Mouse (Mus musculus): ENCODE measurements at regions not wholly inside any gene's neighbourhood (a gene's known extent, or its start where the extent isn't known, plus 50 kb on each side); places are given as distances from the start of the nearest gene placed in this dataset.

DNA sequence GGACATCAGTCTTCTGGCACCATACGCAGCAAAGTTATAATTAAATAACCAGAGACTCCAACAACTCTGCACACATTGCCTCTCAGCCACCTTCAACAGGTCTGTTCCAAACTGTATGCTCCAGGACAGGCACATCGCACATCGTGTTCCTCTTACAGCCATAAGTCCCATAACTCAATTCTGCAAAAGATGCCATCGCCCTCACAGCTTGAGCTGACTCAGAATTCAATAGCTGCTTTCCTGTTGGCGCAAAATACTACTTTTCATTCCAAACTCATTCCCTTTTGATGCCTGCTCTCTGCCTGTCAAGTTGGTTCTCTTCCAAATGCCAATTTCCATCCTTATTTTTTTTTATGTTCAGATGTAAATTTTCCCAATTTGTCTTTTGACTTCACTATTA lies 761.0 kb downstream of the Slitrk1 start:
- ATAC-seq (ENCODE audit: low read depth): no peak
- WGBS (ENCODE audit: insufficient replicate concordance): 60% methylated on average over 5 of the region's 5 CpGs

DNA sequence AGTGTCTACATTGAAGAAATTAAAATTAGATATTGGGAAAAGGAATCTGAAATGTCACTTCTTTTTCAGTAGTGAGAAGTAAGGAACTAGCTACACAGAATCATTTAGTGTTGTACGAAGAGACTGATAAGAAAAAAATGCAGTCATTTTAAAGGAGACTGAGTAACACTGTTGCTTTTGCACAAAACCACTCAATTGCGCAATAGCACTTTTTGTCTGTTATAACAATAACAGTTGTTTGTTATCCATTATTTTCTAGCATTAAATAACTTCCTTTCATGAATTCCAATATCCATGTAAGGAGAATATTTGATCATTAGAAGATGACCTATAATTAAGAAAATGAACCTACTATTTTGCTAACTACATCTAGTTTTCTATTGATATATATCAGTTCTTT lies 790.8 kb downstream of the Slitrk1 start:
- Histone ChIP-seq H3K9me3 (replicated peaks) (no peaks in the 10 kb centered on the region), H3K27ac (no peak overlapping the region), H3K27me3 (no peaks in the 10 kb centered on the region), H3K36me3 (no peaks in the 10 kb centered on the region), H3K4me3 (replicated peaks) (no peak overlapping the region), H3K9ac (no peak overlapping the region), H3K4me2 (no peak overlapping the region), H3K4me1 (replicated peaks) (no peaks in the 10 kb centered on the region)
- DNase-seq (no peak), ATAC-seq (ENCODE audit: low read depth) (no peak)
- 63% methylated on average over 2 of the region's 2 CpGs for WGBS (ENCODE audit: insufficient replicate concordance)

More for the DNA sequence above, 761.0 kb downstream of the Slitrk1 start:
- H3K9ac ChIP-seq: no peak overlapping the region
- no peaks in the 10 kb centered on the region for H3K4me1 ChIP-seq (replicated peaks)
- no peak overlapping the region for H3K4me2 ChIP-seq
- no peaks in the 10 kb centered on the region for H3K36me3 ChIP-seq
- H3K27me3 ChIP-seq: no peaks in the 10 kb centered on the region
- no peaks in the 10 kb centered on the region for H3K9me3 ChIP-seq (replicated peaks)
- DNase-seq: no peak
- H3K27ac ChIP-seq: no peak overlapping the region
- H3K4me3 ChIP-seq (replicated peaks): no peak overlapping the region

DNA sequence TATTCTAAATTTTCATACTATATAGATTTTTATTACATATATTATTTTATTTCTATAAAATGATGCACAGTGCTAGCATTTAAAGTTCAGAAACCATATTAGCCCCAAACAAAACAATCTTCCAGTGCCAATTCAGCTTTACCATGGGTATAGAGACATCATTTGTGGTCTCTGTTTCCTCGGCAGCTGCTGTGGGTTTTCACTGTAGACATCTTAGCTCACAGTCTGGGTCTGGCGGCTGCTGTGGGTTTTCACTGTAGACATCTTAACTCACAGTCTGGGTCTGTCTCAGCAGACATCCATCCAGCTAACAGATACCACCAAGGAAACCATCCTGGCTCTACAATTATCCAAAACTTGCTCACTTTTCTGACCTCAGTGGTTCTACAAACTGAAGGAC lies 808.9 kb downstream of the Slitrk1 start:
- no peaks in the 10 kb centered on the region for H3K36me3 ChIP-seq
- H3K9me3 ChIP-seq (replicated peaks): no peaks in the 10 kb centered on the region
- H3K27me3 ChIP-seq: no peaks in the 10 kb centered on the region
- no peak for DNase-seq
- no peaks in the 10 kb centered on the region for H3K4me1 ChIP-seq (replicated peaks)
- no peak overlapping the region for H3K4me3 ChIP-seq (replicated peaks)
- no peak overlapping the region for H3K9ac ChIP-seq
- no peak for ATAC-seq (ENCODE audit: low read depth)
- H3K4me2 ChIP-seq: no peak overlapping the region
- WGBS (ENCODE audit: insufficient replicate concordance): 64% methylated on average over 2 of the region's 2 CpGs
- H3K27ac ChIP-seq: no peak overlapping the region

DNA sequence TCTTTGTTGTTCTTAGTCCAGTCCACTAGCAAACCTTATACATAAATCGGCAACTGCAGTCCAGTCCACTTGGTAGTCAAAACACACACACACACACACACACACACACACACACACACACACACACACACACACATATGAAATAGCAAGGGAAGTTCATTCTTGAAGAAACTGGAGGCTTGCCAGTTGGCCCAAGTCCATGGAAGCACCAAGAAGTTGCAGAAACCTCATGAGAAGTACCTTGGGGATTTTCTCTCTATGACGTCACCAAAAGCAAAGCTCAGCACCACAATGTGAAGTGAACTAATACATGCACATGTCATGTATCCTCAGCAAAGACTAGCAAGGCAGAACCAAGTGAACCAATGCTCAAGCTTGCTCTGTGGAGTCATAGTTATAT lies 823.0 kb downstream of the Slitrk1 start:
- ATAC-seq (ENCODE audit: low read depth) (no peak), DNase-seq (no peak)
- Histone ChIP-seq H3K4me1 (replicated peaks) (no peaks in the 10 kb centered on the region), H3K36me3 (no peaks in the 10 kb centered on the region), H3K4me2 (no peak overlapping the region), H3K27ac (no peak overlapping the region), H3K4me3 (replicated peaks) (no peak overlapping the region), H3K9ac (no peak overlapping the region), H3K9me3 (replicated peaks) (no peaks in the 10 kb centered on the region), H3K27me3 (no peaks in the 10 kb centered on the region)
- 79% methylated on average over 1 of the region's 2 CpGs for WGBS (ENCODE audit: insufficient replicate concordance)

DNA sequence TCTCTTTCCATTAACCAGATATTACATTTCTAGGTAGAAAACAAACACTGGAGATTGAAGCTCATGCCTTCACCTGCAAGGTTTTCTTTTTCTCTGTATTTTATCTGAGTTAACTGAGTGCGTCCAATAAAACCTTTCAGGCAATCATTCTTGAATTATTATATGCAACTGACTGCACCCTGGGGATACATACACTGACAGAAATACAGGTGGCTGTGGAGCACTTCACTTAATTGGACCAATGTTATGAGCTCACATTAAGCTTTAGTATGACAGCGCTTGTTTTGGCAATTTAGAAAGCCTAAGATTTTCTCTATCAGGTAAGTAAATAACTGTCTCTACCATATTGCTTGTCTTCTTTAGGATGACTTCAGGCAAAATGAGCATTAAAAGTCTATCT lies 864.0 kb downstream of the Slitrk1 start:
- no peak overlapping the region for H3K27ac ChIP-seq
- ATAC-seq (ENCODE audit: low read depth): no peak

DNA sequence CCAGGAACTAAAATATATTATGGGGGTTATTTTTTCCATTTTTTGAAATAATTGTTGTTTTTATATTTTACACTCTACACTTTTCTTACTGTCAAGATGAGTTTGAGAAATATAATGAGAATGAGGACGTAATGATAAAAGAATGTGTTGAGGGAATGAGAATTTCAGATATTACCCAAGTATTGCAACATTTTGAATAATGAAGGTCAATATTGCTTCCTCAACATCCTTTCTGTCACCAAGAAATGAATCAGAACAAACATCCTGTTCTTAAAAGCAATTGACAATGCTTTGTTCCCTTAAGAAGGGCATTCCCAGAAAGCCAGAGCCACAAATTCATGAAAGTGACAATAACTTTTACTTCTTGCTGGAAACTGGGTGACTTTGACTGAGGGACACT lies 878.0 kb downstream of the Slitrk1 start:
- H3K4me3 ChIP-seq (replicated peaks): no peak overlapping the region
- H3K4me1 ChIP-seq (replicated peaks): no peaks in the 10 kb centered on the region
- WGBS (ENCODE audit: insufficient replicate concordance): 62% methylated on average over 1 of the region's 1 CpGs
- no peaks in the 10 kb centered on the region for H3K36me3 ChIP-seq
- H3K27ac ChIP-seq: no peak overlapping the region
- H3K27me3 ChIP-seq: no peaks in the 10 kb centered on the region
- H3K9ac ChIP-seq: no peak overlapping the region
- no peak overlapping the region for H3K4me2 ChIP-seq
- ATAC-seq (ENCODE audit: low read depth) (no peak), DNase-seq (no peak)
- no peaks in the 10 kb centered on the region for H3K9me3 ChIP-seq (replicated peaks)

More for the DNA sequence above, 864.0 kb downstream of the Slitrk1 start:
- Histone ChIP-seq H3K4me1 (replicated peaks) (no peaks in the 10 kb centered on the region), H3K4me2 (no peak overlapping the region), H3K27me3 (no peaks in the 10 kb centered on the region), H3K4me3 (replicated peaks) (no peak overlapping the region), H3K36me3 (no peaks in the 10 kb centered on the region), H3K9ac (no peak overlapping the region), H3K9me3 (replicated peaks) (no peaks in the 10 kb centered on the region)
- 78% methylated on average over 2 of the region's 2 CpGs for WGBS (ENCODE audit: insufficient replicate concordance)
- DNase-seq: no peak

DNA sequence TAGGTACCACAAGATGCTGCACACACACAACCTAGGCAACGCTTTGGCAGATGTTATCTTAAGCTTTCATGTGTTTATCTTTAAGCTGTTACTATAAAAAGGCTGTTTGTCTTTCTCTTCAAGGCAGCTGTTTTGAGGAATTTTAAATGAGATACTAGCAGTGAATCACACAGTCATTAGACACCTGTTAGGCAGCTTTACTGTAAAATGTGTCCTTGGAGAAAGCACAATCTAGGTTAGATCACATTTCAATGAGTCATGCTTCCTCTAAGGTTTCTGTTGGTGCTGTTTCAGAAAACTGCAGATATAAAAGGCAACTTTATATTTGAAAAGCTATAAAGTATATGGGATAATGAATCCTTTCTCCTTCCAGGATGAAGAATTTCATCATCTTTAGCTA lies 879.8 kb downstream of the Slitrk1 start:
- Histone ChIP-seq H3K4me1 (replicated peaks) (no peaks in the 10 kb centered on the region), H3K36me3 (no peaks in the 10 kb centered on the region), H3K27ac (no peak overlapping the region), H3K27me3 (no peaks in the 10 kb centered on the region), H3K9ac (no peak overlapping the region), H3K9me3 (replicated peaks) (no peaks in the 10 kb centered on the region), H3K4me3 (replicated peaks) (no peak overlapping the region), H3K4me2 (no peak overlapping the region)
- WGBS (ENCODE audit: insufficient replicate concordance): 53% methylated on average over 1 of the region's 1 CpGs
- no peak for ATAC-seq (ENCODE audit: low read depth)
- no peak for DNase-seq

DNA sequence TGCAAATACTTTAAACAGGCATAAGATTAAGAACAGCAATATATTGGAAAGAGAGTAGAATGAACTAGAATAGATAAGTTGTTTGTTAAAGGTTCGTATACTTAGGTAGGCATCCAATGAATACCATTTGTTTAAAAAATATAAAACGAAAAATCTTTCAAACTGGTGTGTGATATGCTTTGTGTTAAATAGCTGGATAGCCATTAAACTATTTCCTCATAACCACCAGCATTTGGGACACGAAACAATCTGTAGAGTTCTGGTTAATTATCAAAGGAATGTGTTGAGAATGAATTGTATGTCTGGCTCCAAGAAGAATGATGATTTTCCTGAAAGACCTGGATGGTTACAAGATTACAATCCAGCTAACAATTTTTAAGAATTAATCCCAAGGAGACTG lies 891.4 kb downstream of the Slitrk1 start:
- Histone ChIP-seq H3K36me3 (no peaks in the 10 kb centered on the region), H3K27me3 (no peaks in the 10 kb centered on the region), H3K9ac (no peak overlapping the region), H3K9me3 (replicated peaks) (no peaks in the 10 kb centered on the region), H3K4me2 (no peak overlapping the region), H3K27ac (no peak overlapping the region), H3K4me1 (replicated peaks) (no peaks in the 10 kb centered on the region), H3K4me3 (replicated peaks) (no peak overlapping the region)
- DNase-seq (no peak), ATAC-seq (ENCODE audit: low read depth) (no peak)
- 51% methylated on average over 3 of the region's 3 CpGs for WGBS (ENCODE audit: insufficient replicate concordance)

DNA sequence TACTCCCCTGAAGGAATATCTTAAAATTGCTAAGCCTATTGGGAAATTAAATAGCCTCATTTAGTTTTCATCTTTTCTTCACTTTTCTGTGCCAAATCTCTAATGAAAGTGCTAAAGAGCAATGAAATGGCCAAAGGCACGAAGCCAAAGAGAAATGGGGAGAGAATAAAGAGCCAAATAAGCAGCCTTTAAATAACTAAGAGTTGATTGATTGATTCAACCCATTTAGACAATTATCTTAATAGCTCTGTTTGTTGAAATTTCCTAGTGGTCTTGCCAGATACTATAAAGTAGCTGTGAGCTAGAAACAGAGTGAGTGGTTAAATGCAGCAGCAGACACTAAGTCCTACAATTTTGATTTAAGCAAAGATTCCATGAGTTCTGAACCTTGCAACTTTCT lies 891.9 kb downstream of the Slitrk1 start:
- 32% methylated on average over 1 of the region's 1 CpGs for WGBS (ENCODE audit: insufficient replicate concordance)

DNA sequence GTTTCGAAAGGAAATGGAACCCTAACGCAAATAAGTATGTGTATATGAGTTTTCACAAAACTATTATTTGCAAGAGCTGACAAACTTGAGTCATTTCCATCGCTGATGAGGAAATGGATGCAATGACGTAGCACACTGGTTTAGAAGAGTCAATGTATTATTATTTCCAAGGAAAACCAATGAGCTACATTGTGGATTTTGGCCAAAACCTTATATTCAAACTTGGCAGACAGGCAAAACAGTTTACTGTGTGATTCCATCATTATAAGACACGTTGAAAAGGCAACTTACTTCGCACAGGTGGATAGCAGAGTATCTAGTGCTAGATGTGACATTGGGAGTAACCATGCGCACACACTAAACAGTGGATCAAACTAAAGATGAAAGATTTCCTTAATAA lies 892.6 kb downstream of the Slitrk1 start:
- WGBS (ENCODE audit: insufficient replicate concordance): 68% methylated on average over 7 of the region's 7 CpGs
- Histone ChIP-seq H3K36me3 (no peaks in the 10 kb centered on the region), H3K27ac (no peak overlapping the region), H3K4me2 (no peak overlapping the region), H3K9ac (no peak overlapping the region), H3K9me3 (replicated peaks) (no peaks in the 10 kb centered on the region), H3K4me3 (replicated peaks) (no peak overlapping the region), H3K27me3 (no peaks in the 10 kb centered on the region), H3K4me1 (replicated peaks) (no peaks in the 10 kb centered on the region)
- ATAC-seq (ENCODE audit: low read depth) (no peak), DNase-seq (no peak)

More for the DNA sequence above, 891.9 kb downstream of the Slitrk1 start:
- Histone ChIP-seq H3K9ac (no peak overlapping the region), H3K36me3 (no peaks in the 10 kb centered on the region), H3K4me2 (no peak overlapping the region), H3K27ac (no peak overlapping the region), H3K9me3 (replicated peaks) (no peaks in the 10 kb centered on the region), H3K4me1 (replicated peaks) (no peaks in the 10 kb centered on the region), H3K4me3 (replicated peaks) (no peak overlapping the region), H3K27me3 (no peaks in the 10 kb centered on the region)
- DNase-seq (no peak), ATAC-seq (ENCODE audit: low read depth) (no peak)

DNA sequence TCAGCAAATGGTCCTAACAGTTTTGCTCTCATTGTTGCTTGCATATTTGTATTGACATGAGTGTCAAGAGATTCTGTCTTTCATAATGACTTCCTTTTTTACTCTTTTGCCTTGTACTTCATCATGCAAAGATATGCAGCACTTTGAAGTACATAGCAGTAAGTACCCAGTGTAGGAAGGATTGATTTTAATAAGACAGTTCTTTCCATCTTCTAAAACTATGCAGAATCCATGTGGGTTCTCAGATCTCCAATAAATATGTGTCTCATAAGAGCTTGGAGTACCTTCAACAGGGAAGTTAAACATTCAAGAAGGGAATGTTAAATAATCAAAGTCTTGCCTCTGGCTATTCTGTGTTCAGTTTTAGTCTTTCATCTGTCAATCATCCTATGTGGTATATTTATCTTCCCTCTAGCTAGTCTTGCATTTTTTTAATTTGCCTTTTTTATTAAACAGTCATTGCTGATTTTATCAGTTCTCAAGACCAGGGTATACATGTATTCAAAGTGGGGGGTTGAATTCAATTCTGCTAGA lies 926.1 kb downstream of the Slitrk1 start:
- H3K9me3 ChIP-seq (replicated peaks): no peaks in the 10 kb centered on the region
- no peak overlapping the region for H3K27ac ChIP-seq
- DNase-seq (no peak), ATAC-seq (ENCODE audit: low read depth) (no peak)
- H3K4me1 ChIP-seq (replicated peaks): no peaks in the 10 kb centered on the region
- no peaks in the 10 kb centered on the region for H3K27me3 ChIP-seq
- H3K4me2 ChIP-seq: no peak overlapping the region
- no peaks in the 10 kb centered on the region for H3K36me3 ChIP-seq
- H3K4me3 ChIP-seq (replicated peaks): no peak overlapping the region
- H3K9ac ChIP-seq: no peak overlapping the region

DNA sequence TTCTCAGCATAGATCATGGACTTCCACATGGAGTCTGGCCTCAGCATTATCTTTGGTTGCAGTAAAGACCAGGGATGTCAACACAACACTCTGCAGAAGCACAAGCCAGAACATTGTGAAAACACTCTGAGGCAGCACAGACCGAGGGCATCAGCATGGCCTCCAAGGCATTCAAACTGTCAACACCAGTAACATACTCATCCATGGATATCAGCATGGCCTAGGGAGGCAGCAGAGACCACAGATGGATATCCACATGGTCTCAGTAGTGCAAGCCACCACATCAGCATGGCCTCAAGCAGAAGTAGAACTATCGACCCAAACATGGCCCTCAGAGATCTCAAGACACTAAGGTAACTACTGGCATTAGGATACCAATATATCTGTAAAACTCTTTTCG lies 935.8 kb downstream of the Slitrk1 start:
- no peaks in the 10 kb centered on the region for H3K27me3 ChIP-seq
- no peak overlapping the region for H3K4me2 ChIP-seq
- ATAC-seq (ENCODE audit: low read depth) (no peak), DNase-seq (no peak)
- no peak overlapping the region for H3K9ac ChIP-seq
- H3K9me3 ChIP-seq (replicated peaks): no peaks in the 10 kb centered on the region
- 53% methylated on average over 3 of the region's 3 CpGs for WGBS (ENCODE audit: insufficient replicate concordance)
- H3K4me1 ChIP-seq (replicated peaks): no peaks in the 10 kb centered on the region
- H3K4me3 ChIP-seq (replicated peaks): no peak overlapping the region
- no peaks in the 10 kb centered on the region for H3K36me3 ChIP-seq
- no peak overlapping the region for H3K27ac ChIP-seq

All from liver, embryonic 13.5 days (tissue).